Mouse (Mus musculus): ENCODE measurements around the gene Exosc1. TPM values are rescaled to one million over a fixed set of nuclear protein-coding genes. Genes with fewer than 3 reads are reported as not detected.

The Exosc1 gene
- total and polyA plus RNA-seq, 2 experiments from 2014 or later, result 1.7 to 32.1 TPM

DNA sequence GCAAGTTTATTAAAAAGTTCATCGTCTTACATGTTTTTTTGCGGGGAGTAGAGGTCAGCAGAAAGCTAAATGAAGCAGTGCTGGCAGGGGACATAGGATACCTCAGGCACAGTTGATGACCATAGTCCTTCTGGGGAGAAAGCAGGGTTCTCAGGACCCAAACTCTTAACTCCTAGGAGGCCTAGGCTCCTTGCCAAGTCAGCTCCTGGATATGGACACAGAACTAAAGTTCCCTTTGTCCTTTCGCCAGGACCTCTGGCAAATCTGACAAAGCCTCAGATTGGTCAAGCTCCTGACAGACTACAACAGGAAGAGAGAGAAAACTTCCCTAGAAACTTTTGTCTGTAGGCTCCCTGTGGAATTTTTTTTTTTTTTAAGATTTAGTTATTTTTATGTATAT lies 24.5 kb downstream of the Exosc1 start:
- no peaks in the 10 kb centered on the region for H3K9me3 ChIP-seq (replicated peaks; ENCODE audit: control insufficient read depth, low read length)
- H3K4me2 ChIP-seq (ENCODE audit: low read depth, low read length), result no peak overlapping the region
- 74% methylated on average over 3 of the region's 3 CpGs for WGBS

DNA sequence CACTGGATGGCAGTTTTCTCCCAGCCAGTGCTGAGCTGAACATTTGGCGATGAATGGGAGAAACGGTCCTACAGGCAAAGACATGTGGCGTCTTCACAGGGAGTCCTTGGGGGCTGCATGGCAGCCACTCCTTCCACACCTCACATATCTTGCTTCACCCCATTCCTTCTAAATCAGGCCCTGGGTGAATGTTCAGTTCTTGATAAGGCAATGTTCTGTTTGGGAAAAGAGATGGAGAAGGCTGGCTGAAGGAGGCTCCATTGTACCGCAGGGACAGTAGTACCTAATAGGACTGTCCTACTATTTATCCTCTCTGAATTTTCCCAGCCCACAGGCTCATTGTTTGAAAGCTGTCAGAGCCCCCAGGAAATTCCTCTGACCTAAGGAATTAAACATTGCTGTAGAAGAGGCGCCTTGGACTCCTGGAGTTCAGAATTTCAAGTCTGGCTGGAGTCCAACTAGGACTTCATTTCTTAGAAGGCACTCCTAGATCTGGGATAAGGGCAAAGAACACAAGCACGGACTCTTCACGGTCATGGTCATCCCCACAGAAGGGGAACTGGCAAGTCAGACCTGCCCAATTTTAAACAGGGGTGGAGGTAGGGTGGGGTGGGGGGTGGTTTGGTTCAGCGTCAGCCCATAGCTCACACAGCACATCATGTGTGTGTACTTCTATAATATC lies 26.0 kb downstream of the Exosc1 start:
- peaks cover 11% of the 10 kb centered on the region for H3K4me1 ChIP-seq (ENCODE audit: control insufficient read depth, insufficient read depth)
- no peaks in the 10 kb centered on the region for H3K9me3 ChIP-seq (replicated peaks; ENCODE audit: control insufficient read depth, low read length)
- TF ChIP-seq EP300 (IDR thresholded peaks at IDR 0.05; ENCODE audit: low read depth), result no peak
- TF ChIP-seq CTCF (IDR thresholded peaks at IDR 0.05; ENCODE audit: low read depth), result no peak
- H3K36me3 ChIP-seq (replicated peaks; ENCODE audit: control insufficient read depth, insufficient read depth, low read length), result no peaks in the 10 kb centered on the region
- no peak overlapping the region for H3K27ac ChIP-seq (ENCODE audit: low read depth)
- no peak for DNase-seq (ENCODE audit: low spot score)
- no peak overlapping the region for H3K4me3 ChIP-seq (ENCODE audit: low read depth, low read length)
- no peak for ATAC-seq (ENCODE audit: insufficient read depth, low read depth)
- H3K9ac ChIP-seq (replicated peaks; ENCODE audit: low read depth, low read length), result no peak overlapping the region
- H3K27me3 ChIP-seq (ENCODE audit: control insufficient read depth, insufficient read depth, low read length), result no peaks in the 10 kb centered on the region
- no peak overlapping the region for H3K4me2 ChIP-seq (ENCODE audit: low read depth, low read length)
- WGBS, result 33% methylated on average over 8 of the region's 8 CpGs

More for the DNA sequence above, 24.5 kb downstream of the Exosc1 start:
- H3K4me1 ChIP-seq (ENCODE audit: control insufficient read depth, insufficient read depth), result peaks cover 18% of the 10 kb centered on the region
- no peak overlapping the region for H3K4me3 ChIP-seq (ENCODE audit: low read depth, low read length)
- H3K27ac ChIP-seq (ENCODE audit: low read depth), result no peak overlapping the region
- no peaks in the 10 kb centered on the region for H3K36me3 ChIP-seq (replicated peaks; ENCODE audit: control insufficient read depth, insufficient read depth, low read length)
- H3K9ac ChIP-seq (replicated peaks; ENCODE audit: low read depth, low read length), result no peak overlapping the region
- no peaks in the 10 kb centered on the region for H3K27me3 ChIP-seq (ENCODE audit: control insufficient read depth, insufficient read depth, low read length)
- DNase-seq (ENCODE audit: low spot score) (no peak), ATAC-seq (ENCODE audit: insufficient read depth, low read depth) (no peak)
- no peak for TF ChIP-seq CTCF (IDR thresholded peaks at IDR 0.05; ENCODE audit: low read depth)

DNA sequence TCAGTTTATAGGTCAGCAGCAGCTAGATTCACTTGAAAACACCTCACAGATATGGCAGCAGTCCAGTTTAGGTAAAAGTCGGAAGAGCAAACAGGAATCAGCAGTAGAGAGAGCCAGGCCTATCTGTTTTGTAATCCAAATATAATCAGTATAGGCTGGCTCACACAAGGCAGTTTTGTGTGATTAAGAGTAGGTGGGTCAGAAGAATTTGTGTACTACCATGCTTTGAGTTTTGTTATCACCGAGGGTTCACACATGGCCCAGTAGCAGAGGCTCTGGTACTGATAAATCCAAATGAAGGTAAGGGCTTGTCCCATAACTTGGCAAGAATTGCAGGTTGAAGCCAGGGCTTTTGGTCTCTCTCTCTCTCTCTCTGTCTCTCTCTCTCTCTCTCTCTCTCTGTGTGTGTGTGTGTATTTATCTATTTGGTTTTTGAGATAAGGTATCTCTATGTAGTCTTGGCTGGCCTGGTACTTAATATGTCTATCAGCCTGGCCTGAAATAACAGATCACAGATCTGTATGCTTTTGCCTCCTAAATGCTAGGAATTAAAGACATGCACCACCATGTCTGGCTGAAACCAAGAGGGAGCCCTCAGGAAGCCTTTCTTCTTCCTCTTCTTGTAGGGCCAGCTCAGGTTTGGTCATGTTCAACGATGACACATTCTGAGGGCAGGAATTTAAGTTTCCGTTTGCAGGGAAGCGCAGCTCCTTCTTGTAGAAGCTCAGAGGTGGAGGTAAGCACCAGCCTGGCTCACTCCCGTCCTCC lies 26.7 kb downstream of the Exosc1 start:
- H3K36me3 ChIP-seq (replicated peaks; ENCODE audit: control insufficient read depth, insufficient read depth, low read length), result no peaks in the 10 kb centered on the region
- H3K4me2 ChIP-seq (ENCODE audit: low read depth, low read length), result no peak overlapping the region
- H3K27me3 ChIP-seq (ENCODE audit: control insufficient read depth, insufficient read depth, low read length), result no peaks in the 10 kb centered on the region
- TF ChIP-seq CTCF (IDR thresholded peaks at IDR 0.05; ENCODE audit: low read depth) (no peak), EP300 (IDR thresholded peaks at IDR 0.05; ENCODE audit: low read depth) (no peak)
- H3K27ac ChIP-seq (ENCODE audit: low read depth), result no peak overlapping the region
- H3K9me3 ChIP-seq (replicated peaks; ENCODE audit: control insufficient read depth, low read length), result no peaks in the 10 kb centered on the region
- WGBS, result 22% methylated on average over 6 of the region's 6 CpGs
- H3K4me1 ChIP-seq (ENCODE audit: control insufficient read depth, insufficient read depth), result peaks cover 11% of the 10 kb centered on the region
- H3K9ac ChIP-seq (replicated peaks; ENCODE audit: low read depth, low read length), result no peak overlapping the region
- H3K4me3 ChIP-seq (ENCODE audit: low read depth, low read length), result no peak overlapping the region
- DNase-seq (ENCODE audit: low spot score) (no peak), ATAC-seq (ENCODE audit: insufficient read depth, low read depth) (no peak)

DNA sequence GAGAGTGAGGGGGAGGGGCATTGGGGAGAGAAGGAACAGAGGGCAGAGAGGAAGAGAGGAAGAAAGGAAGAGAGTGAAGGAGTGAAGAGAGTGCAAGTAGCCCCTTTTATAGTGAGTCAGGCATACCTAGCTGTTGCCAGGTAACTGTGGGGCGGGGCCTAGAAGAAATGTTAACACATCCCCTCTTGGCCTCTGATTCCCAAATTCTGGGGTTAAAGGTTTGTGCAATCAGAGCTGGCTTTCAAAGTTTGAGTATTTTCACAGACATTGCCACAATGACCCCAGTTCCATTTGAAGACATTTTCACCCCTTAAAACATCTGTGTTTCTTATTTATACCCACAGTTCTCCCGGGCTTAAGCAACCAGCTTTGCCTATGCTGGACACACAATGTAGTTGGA lies 28.0 kb downstream of the Exosc1 start:
- no peak for TF ChIP-seq CTCF (IDR thresholded peaks at IDR 0.05; ENCODE audit: low read depth)
- no peak for TF ChIP-seq EP300 (IDR thresholded peaks at IDR 0.05; ENCODE audit: low read depth)
- 92% methylated on average over 2 of the region's 2 CpGs for WGBS

DNA sequence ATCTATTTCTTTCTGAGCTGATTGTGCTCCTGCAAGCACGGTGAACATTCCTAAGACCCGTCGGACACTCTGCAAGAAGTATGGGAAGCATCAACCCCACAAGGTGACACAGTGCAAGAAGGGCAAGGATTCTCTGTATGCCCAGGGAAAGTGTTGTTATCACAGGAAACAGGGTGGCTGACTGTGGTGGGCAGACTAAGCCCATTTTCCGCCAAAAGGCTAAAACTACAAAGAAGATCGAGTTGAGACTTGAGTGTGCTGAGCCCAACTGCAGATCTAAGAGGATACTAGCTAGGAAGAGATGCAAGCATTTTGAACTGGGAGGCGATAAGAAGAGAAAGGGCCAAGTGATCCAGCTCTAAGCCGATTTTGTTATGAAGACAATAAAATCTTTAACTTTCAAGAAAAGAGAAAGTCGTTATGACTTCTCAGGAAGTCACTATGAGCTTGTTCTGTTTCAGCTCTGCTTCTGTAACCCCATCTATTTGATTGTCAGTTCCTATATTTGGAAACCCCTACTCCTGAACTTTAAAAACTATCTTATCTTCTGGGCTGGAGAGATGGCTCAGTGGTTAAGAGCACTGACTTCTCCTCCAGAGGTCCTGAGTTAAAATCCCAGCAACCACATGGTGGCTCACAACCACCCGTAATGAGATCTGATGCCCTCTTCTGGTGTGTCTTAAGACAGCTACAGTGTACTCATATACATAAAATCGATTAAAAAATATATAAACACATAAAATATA lies 30.2 kb downstream of the Exosc1 start:
- H3K4me1 ChIP-seq (ENCODE audit: control insufficient read depth, insufficient read depth), result peaks cover 11% of the 10 kb centered on the region
- ATAC-seq (ENCODE audit: insufficient read depth, low read depth) (no peak), DNase-seq (ENCODE audit: low spot score) (no peak)
- H3K4me2 ChIP-seq (ENCODE audit: low read depth, low read length), result no peak overlapping the region
- H3K9me3 ChIP-seq (replicated peaks; ENCODE audit: control insufficient read depth, low read length), result no peaks in the 10 kb centered on the region
- H3K27ac ChIP-seq (ENCODE audit: low read depth), result no peak overlapping the region
- H3K4me3 ChIP-seq (ENCODE audit: low read depth, low read length), result no peak overlapping the region
- TF ChIP-seq EP300 (IDR thresholded peaks at IDR 0.05; ENCODE audit: low read depth) (no peak), CTCF (IDR thresholded peaks at IDR 0.05; ENCODE audit: low read depth) (no peak)
- no peaks in the 10 kb centered on the region for H3K36me3 ChIP-seq (replicated peaks; ENCODE audit: control insufficient read depth, insufficient read depth, low read length)
- WGBS, result 60% methylated on average over 10 of the region's 10 CpGs
- no peaks in the 10 kb centered on the region for H3K27me3 ChIP-seq (ENCODE audit: control insufficient read depth, insufficient read depth, low read length)
- H3K9ac ChIP-seq (replicated peaks; ENCODE audit: low read depth, low read length), result no peak overlapping the region

More for the DNA sequence above, 28.0 kb downstream of the Exosc1 start:
- no peak overlapping the region for H3K27ac ChIP-seq (ENCODE audit: low read depth)
- H3K4me3 ChIP-seq (ENCODE audit: low read depth, low read length), result no peak overlapping the region
- H3K9me3 ChIP-seq (replicated peaks; ENCODE audit: control insufficient read depth, low read length), result no peaks in the 10 kb centered on the region
- no peak overlapping the region for H3K4me2 ChIP-seq (ENCODE audit: low read depth, low read length)
- no peak for ATAC-seq (ENCODE audit: insufficient read depth, low read depth)
- DNase-seq (ENCODE audit: low spot score), result no peak
- H3K27me3 ChIP-seq (ENCODE audit: control insufficient read depth, insufficient read depth, low read length), result no peaks in the 10 kb centered on the region
- peaks cover 11% of the 10 kb centered on the region for H3K4me1 ChIP-seq (ENCODE audit: control insufficient read depth, insufficient read depth)
- no peak overlapping the region for H3K9ac ChIP-seq (replicated peaks; ENCODE audit: low read depth, low read length)
- H3K36me3 ChIP-seq (replicated peaks; ENCODE audit: control insufficient read depth, insufficient read depth, low read length), result no peaks in the 10 kb centered on the region

All from heart, postnatal 0 days (tissue).